Mouse (Mus musculus) small intestine, adult 2 months (tissue): ENCODE data around the gene Pnmt. TPM values are rescaled to one million over a fixed set of nuclear protein-coding genes. Genes with fewer than 3 reads are reported as not detected.

Experiments
- H3K27ac ChIP-seq: fragments of 200-500 bp; 2 replicates; pipeline ENCODE4 v1.5.1; 2012; ENCODE audit warnings: low read depth, low read length, control low read depth, inconsistent platforms; ENCODE audit not compliant: insufficient read depth
- H3K27me3 ChIP-seq: fragments of 200-500 bp; 2 replicates; pipeline ENCODE4 v1.6.1; 2012; ENCODE audit warnings: mild to moderate bottlenecking, moderate library complexity, low read length, inconsistent platforms; ENCODE audit not compliant: control insufficient read depth, insufficient read depth
- H3K36me3 ChIP-seq: fragments of 200-500 bp; 2 replicates; pipeline ENCODE4 v1.6.1; 2012; ENCODE audit warnings: mild to moderate bottlenecking, low read length, control low read depth, inconsistent platforms; ENCODE audit not compliant: control insufficient read depth, insufficient read depth
- H3K4me1 ChIP-seq: fragments of 200-500 bp; 2 replicates; pipeline ENCODE4 v1.6.1; 2012; ENCODE audit warnings: low read length, inconsistent platforms, mixed read lengths; ENCODE audit not compliant: control insufficient read depth, insufficient read depth, insufficient read length
- H3K4me3 ChIP-seq: fragments of 200-500 bp; 2 replicates; pipeline ENCODE4 v1.5.1; 2012; ENCODE audit warnings: low read depth, mild to moderate bottlenecking, control low read depth, inconsistent platforms, low read length, moderate library complexity
- CTCF ChIP-seq: fragments of 200-500 bp; IDR thresholded peaks from 2 replicates; pipeline ENCODE4 v1.5.1; 2012; ENCODE audit warnings: low read depth, mild to moderate bottlenecking, control low read depth, inconsistent platforms, low read length, moderate library complexity, mixed read lengths; ENCODE audit not compliant: insufficient replicate concordance, insufficient read length; ENCODE audit errors: extremely low read depth
- POLR2A ChIP-seq: fragments of 200-500 bp; IDR thresholded peaks from 2 replicates; pipeline ENCODE4 v1.6.1; 2012; ENCODE audit warnings: low read depth, mild to moderate bottlenecking, control low read depth, inconsistent platforms, low read length, moderate library complexity
- WGBS: fragments of 180-500 bp; shearing (Covaris S2); methylation state at CpG from one replicate; pipeline ENCODE4 v1.1.7; 2018; 5-methylcytosine and 5-hydroxymethylcytosine counted together
- polyA plus RNA-seq: library from polyadenylated mRNA; depleted of rRNA; stranded (reverse); fragments of >200 nt; gene quantifications from 2 replicates; pipeline ENCODE4 v1.2.3, GENCODE M21; 2012

The Pnmt gene
- polyA plus RNA-seq, 1 experiment, result not detected

GRCm38 (mm10) chr11:98352272-98352990 is 33.8 kb upstream of the Pnmt start:
- WGBS, result 25% methylated on average over 18 of the region's 18 CpGs
- H3K36me3 ChIP-seq, result peaks cover 33% of the 10 kb centered on the region
- no peaks in the 10 kb centered on the region; the same call in 1 of the 2 replicates for H3K27me3 ChIP-seq
- H3K4me3 ChIP-seq, result peak overlapping the region; percentile 28
- peak overlapping the region; percentile 99 for H3K27ac ChIP-seq
- H3K4me1 ChIP-seq, result peaks cover 46% of the 10 kb centered on the region
- TF ChIP-seq POLR2A (no peak), CTCF (no peak)

GRCm38 (mm10) chr11:98353651-98354211 is 32.5 kb upstream of the Pnmt start:
- Histone ChIP-seq H3K27me3 (no peaks in the 10 kb centered on the region), H3K4me1 (peaks cover 41% of the 10 kb centered on the region), H3K27ac (peak overlapping the region; percentile 99), H3K4me3 (peak overlapping the region; percentile 29), H3K36me3 (peaks cover 33% of the 10 kb centered on the region)
- TF ChIP-seq POLR2A (no peak), CTCF (no peak)
- WGBS, result 24% methylated on average over 8 of the region's 8 CpGs

- Histone ChIP-seq H3K4me3 (peak overlapping the region; percentile 18), H3K27ac (peak overlapping the region; percentile 76), H3K36me3 (peaks cover 33% of the 10 kb centered on the region), H3K27me3 (no peaks in the 10 kb centered on the region), H3K4me1 (peaks cover 43% of the 10 kb centered on the region)
- WGBS, result 42% methylated on average over 14 of the region's 14 CpGs
- TF ChIP-seq CTCF (no peak), POLR2A (no peak)
Measured at GRCm38 (mm10) chr11:98354445-98354844, 31.8 kb upstream of the Pnmt start.

- H3K36me3 ChIP-seq, result peaks cover 30% of the 10 kb centered on the region
- no peak for TF ChIP-seq POLR2A
- peak; percentile 85; the same call in 1 of the 2 replicates for TF ChIP-seq CTCF
- peak overlapping the region; percentile 90 for H3K27ac ChIP-seq
- no peak overlapping the region for H3K4me3 ChIP-seq
- no peaks in the 10 kb centered on the region for H3K27me3 ChIP-seq
- 22% methylated on average over 6 of the region's 6 CpGs for WGBS
- H3K4me1 ChIP-seq, result peaks cover 45% of the 10 kb centered on the region
Measured at GRCm38 (mm10) chr11:98355732-98356299, 30.4 kb upstream of the Pnmt start.

GRCm38 (mm10) chr11:98356625-98357394 is 29.4 kb upstream of the Pnmt start:
- Histone ChIP-seq H3K4me3 (peak overlapping the region; percentile 16; the same call in 1 of the 2 replicates), H3K27ac (peak overlapping the region; percentile 90), H3K27me3 (no peaks in the 10 kb centered on the region), H3K4me1 (peaks cover 51% of the 10 kb centered on the region), H3K36me3 (peaks cover 24% of the 10 kb centered on the region; the same call in 1 of the 2 replicates)
- 27% methylated on average over 7 of the region's 7 CpGs for WGBS
- TF ChIP-seq POLR2A (no peak), CTCF (no peak)

- Histone ChIP-seq H3K4me1 (peaks cover 51% of the 10 kb centered on the region), H3K36me3 (peaks cover 23% of the 10 kb centered on the region; the same call in 1 of the 2 replicates), H3K4me3 (peak overlapping the region; percentile 58), H3K27me3 (no peaks in the 10 kb centered on the region), H3K27ac (peak overlapping the region; percentile 90)
- TF ChIP-seq CTCF (no peak), POLR2A (no peak)
- whole genome bisulfite sequencing, result 4% methylated on average over 13 of the region's 13 CpGs
Measured at GRCm38 (mm10) chr11:98357396-98358160, 28.7 kb upstream of the Pnmt start.
